Mouse (Mus musculus): ENCODE results near the gene Zfp808.
"Not testable (repeated sequence)": the region's sequence is repeated elsewhere in the genome, so short reads cannot be mapped to it uniquely, and the experiment has no call there.

Gene Zfp808

DNA sequence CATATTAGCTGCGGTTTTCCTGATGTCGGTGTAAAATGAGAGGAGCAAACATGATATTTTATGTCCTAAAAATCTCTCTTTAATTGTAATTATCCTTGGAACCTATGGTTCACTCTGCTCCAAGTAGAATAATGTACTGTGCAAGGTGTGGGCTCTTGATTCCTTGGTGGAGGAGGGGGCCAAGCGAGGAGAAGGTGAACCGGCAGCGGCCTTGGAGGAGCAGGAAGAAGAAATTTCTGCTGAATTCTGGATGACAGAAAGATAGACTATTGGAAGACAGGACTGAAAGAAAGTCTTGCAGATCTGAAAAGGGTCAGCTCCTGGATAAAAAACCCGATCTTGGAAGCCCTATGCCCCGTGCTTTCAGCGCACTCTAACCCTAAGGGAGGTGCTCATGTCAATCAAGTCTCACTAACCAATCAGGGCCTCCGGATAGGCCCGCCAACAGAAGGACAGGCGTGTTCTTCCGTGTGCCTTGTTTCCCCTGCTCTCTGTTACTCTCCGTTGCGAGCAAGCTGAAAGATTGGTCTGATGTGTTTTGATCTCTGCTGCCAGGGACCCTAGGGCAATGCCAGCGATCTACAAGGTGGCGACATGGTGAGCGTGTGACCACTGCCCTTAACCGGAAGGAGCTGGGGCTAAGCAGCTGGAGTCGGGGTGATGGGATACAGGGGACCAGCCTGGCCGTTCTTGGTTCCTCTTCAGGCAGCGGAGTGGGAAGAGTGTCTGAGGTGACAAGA, at the start of gene Zfp808:
TSS of gene Zfp808 (plus strand) at position 455 of the 740 bp plus-strand sequence.
- DNase-seq (ENCODE audit: extremely low spot score, low spot score): peak; percentile 59

DNA sequence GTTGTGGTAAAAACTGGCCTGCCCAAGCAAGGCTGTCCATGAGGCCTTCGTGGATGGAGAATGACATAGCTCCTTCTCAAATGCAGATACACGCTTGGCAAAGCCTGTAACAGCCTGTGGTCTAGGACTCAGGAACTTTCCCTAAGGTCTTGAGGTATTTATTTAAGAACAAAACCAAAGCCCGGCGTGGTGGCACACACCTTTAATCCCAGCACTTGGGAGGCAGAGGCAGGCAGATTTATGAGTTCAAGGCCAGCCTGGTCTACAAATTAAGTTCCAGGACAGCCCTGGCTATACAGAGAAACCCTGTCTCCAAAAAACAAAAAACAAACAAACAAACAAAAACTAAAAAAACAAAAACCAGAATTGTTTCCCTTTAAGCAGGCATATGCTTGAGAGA, 30.9 kb upstream of the Zfp808 start:
- DNase-seq (ENCODE audit: extremely low spot score, low spot score): not testable (repeated sequence)

DNA sequence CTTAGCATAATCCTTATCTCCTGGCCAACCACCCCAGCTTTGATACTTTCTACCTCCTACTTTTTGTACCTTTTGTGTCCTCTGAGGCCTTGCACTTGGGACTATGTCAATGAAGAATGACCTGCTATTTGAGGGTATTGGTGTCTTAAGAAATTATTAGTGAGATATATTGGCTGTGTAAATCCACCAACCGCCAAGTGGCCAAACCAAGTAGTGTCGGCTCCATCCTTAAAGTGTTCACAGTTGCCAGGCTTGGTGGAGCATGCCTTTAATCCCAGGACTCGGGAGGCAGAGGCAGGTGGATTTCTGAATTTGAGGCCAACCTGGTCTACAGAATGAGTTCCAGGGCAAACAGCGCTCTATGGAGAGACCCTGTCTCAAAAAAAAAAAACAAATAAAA, 30.2 kb upstream of the Zfp808 start:
- DNase-seq (ENCODE audit: extremely low spot score, low spot score): not testable (repeated sequence)

DNA sequence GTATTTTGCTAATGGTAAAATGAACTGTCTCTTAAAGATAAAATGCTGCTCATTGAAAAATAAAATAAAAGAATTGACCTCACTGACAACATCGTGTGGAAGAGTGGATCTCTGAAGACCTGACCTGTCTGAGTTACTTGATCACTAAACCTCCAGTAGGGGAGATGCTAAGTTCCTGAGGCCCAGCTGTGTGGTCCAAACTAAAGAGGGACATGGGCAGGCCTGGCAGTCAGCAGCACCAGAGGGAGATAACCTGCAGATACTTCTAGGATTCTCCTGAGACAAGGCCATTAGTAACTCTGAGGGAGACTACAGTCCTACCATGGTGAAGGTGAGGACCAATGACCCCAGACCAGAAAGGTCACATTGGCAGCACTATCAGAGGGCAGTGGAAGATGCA, 27.3 kb upstream of the Zfp808 start:
- not testable (repeated sequence) for DNase-seq (ENCODE audit: extremely low spot score, low spot score)

DNA sequence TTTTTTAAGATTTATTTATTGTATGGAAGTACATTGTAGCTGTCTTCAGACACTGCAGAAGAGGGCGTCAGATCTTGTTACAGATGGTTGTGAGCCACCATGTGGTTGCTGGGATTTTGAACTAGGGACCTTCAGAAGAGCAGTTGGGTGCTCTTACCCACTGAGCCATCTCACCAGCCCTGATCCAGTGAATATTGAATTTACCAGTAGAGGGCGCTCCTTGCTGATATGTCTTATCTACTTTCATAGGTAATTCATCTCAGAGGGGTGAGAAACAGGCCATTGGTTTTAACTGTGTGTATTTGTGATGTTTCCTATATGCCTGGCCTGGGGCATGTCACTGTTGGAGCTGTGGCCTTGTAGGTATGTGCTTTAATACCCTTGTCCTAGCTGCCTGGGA, 13.8 kb upstream of the Zfp808 start:
- DNase-seq (ENCODE audit: extremely low spot score, low spot score): not testable (repeated sequence)

DNA sequence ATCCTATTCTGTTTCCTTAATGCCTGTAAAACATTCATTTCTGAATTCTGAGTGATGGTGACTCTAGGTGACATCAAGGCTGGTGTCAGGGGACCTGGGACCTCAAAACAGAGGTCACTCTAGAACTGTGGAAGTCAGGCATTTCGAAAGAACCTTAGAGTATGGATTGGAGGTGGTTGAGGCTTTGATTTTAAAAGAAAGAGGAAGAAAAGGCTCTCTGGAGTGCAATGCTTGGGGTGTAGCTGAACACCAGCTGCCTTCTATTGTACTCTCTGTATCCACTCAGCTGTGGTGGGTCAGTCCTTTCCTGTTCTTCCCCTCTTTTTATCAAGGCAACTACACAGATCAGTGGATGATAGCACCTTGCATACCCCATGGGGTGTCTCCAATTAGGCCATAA, 8.1 kb upstream of the Zfp808 start:
- not testable (repeated sequence) for DNase-seq (ENCODE audit: extremely low spot score, low spot score)

DNA sequence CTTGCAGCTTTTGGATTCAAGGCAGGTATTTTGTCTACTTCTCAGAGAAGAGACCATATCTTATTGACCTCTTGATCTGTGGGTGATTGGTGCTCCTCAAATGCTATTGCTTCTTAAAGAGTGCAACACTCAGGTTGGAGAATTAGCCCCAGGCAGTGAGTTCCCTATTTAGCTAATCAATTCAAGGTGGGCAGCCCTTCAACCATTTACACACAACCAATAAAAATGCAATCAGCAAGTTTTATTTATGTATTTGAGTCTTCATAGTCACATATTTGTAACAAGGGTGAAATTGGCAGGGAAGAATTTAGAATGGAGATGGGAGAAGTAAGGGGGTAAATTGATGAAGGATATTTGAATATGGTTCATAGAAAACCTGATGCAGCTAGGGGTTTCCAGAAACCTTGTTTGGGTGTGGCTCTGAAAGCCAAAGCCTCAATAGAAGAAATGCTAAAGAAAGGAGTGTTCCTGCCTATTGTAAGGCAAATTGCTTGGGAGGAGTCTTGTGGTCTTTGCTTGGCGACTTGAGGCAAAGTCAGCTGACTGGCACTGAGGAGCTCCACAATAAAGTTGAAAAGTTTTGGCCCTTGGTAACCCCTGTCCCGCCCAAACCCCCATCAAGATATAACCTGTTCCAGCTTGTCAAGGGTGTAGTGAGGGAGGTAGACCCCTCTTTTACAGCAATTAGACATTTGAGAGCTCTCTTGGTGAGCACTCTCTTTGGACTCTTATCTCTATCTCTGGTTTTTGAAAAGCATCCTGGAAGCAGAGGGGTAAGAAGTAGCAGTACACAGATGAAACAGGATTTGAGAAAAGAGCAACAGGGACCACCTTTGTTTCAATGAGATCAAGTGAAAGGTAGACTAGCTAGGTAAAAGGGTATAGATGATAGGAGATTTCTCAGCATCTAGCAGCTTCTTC, 52.4 kb downstream of the Zfp808 start:
- not testable (repeated sequence) for DNase-seq (ENCODE audit: extremely low spot score, low spot score)

DNA sequence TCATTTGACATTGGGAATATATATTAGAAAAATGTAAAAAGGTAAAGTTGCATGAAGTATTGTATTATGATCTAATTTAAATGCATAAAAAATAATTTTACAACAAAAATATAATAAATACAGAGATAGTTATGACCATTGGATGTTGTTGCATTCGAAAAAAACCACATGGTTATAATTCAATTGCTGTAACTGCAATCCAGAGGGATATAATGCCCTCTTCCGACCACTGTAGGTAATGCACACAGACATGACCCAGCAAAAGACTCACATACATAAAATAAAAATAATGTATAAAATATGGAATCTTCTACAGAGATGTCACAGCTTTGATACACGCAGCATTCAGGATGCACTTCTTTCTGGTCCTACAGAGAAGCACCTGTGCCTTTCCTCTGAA, 115.6 kb downstream of the Zfp808 start:
- DNase-seq (ENCODE audit: extremely low spot score, low spot score): no peak

DNA sequence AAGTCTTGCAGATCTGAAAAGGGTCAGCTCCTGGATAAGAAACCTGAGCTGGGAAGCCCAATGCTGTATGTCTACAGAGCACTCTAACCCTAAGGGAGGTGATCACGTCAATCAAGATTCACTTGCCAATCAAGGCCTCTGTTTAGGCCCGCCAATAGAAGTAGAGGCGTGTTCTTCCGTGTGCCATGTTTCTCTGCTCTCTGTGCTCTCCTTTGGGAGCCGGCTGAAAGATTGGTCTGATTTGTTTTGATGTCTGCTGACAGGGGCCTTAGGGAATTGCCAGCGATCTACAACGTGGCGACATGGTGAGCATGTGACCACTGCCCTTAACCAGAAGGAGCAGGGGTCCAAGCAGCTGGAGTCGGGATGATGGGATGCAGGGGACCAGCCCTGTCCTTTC, 125.5 kb downstream of the Zfp808 start:
- DNase-seq (ENCODE audit: extremely low spot score, low spot score): not testable (repeated sequence)

DNA sequence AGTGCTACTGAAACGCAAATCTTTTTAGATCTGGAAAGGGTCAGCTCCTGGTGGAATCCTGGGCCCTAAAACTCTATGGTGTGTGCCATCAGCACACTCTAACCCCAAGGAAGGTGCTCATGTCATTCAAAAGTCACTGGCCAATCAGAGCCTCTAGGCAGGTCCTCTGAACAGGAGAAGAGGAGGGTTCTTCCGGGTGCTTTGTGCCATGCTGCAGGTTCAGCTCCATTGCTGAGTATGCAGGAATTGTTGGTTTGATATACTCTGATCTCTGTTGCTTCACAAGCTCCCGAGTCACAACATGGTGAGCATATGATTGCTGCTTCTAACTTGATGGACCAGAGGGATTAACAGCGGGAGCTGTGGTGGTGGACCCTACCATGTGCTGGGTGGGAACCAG, 133.7 kb downstream of the Zfp808 start:
- no peak for DNase-seq (ENCODE audit: extremely low spot score, low spot score)

All from neural tube, embryonic 10.5 days (tissue).